Mouse (Mus musculus) embryonic facial prominence, embryonic 15.5 days (tissue): ENCODE results near the gene Tcea2. TPM values are rescaled to one million over a fixed set of nuclear protein-coding genes. Genes with fewer than 3 reads are reported as not detected.

ENCODE experiments used
- ATAC-seq: fragments of 200-750 bp; cut with Nextera tagmentation; 2 replicates; pipeline ENCODE4 v1.8.0; 2017; ENCODE audit warnings: low read depth, moderate TSS enrichment; ENCODE audit not compliant: insufficient number of reproducible peaks, low FRiP score, low TSS enrichment
- H3K27ac ChIP-seq: fragments of 300-500 bp; sonication (generic); replicated peaks from 2 replicates; pipeline ENCODE4 v1.5.1; 2015; ENCODE audit warnings: mild to moderate bottlenecking, inconsistent platforms
- H3K27me3 ChIP-seq: fragments of 300-500 bp; sonication (generic); 2 replicates; pipeline ENCODE4 v1.6.1; 2015; ENCODE audit warnings: inconsistent platforms
- H3K36me3 ChIP-seq: fragments of 300-500 bp; sonication (generic); 2 replicates; pipeline ENCODE4 v1.6.1; 2015; ENCODE audit warnings: mild to moderate bottlenecking, inconsistent platforms
- H3K4me1 ChIP-seq: fragments of 300-500 bp; sonication (generic); 2 replicates; pipeline ENCODE4 v1.6.1; 2015; ENCODE audit warnings: inconsistent platforms
- H3K4me2 ChIP-seq: fragments of 300-500 bp; sonication (generic); replicated peaks from 2 replicates; pipeline ENCODE4 v1.6.1; 2015; ENCODE audit warnings: mild to moderate bottlenecking, inconsistent platforms
- H3K4me3 ChIP-seq: fragments of 300-500 bp; sonication (generic); replicated peaks from 2 replicates; pipeline ENCODE4 v1.5.1; 2015; ENCODE audit warnings: mild to moderate bottlenecking, inconsistent platforms
- H3K9ac ChIP-seq: fragments of 300-500 bp; sonication (generic); 2 replicates; pipeline ENCODE4 v1.6.1; 2015; ENCODE audit warnings: inconsistent platforms
- H3K9me3 ChIP-seq: fragments of 300-500 bp; sonication (generic); replicated peaks from 2 replicates; pipeline ENCODE4 v1.6.1; 2016; ENCODE audit warnings: inconsistent platforms
- WGBS: fragments of 180-500 bp; shearing (Covaris S2); methylation state at CpG from one replicate; pipeline ENCODE4 v1.1.7; 2015; 5-methylcytosine and 5-hydroxymethylcytosine counted together
- polyA plus RNA-seq: library from polyadenylated mRNA; unstranded; fragments of >200 nt; fragmentation: Nextera tagmentation; extraction: Ambion mirVana; gene quantifications from 2 replicates; pipeline ENCODE4 v1.2.1, GENCODE M21; 2015

Tcea2 gene
- polyA plus RNA-seq, 1 experiment from 2014 or later = 24.0 TPM

DNA sequence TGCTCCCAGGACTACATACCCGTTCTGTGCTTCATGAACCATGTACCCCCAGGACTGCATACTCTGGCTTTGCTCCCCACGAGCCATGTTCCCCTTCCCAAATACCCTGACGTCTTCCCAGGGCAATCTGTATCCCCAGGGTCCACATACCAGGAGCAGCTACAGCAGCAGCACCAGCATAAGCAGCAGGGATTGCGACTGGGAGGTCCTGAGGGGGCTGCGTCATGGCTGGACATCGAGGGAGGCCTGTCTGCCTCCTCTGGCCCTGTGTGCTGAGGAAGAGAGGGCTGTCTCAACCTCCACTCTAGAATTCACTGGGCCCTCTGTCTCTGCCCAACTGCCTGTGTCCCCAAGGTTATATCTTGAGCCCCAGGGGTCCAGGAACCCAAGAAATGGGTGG lies 11.0 kb downstream of the Tcea2 start:
- Histone ChIP-seq H3K4me1 (peaks cover 27% of the 10 kb centered on the region), H3K9me3 (no peaks in the 10 kb centered on the region), H3K27me3 (no peaks in the 10 kb centered on the region), H3K27ac (no peak overlapping the region), H3K4me3 (no peak overlapping the region), H3K9ac (no peak overlapping the region), H3K4me2 (no peak overlapping the region), H3K36me3 (peaks cover 38% of the 10 kb centered on the region)
- ATAC-seq = no peak
- WGBS = 79% methylated on average over 6 of the region's 6 CpGs

- H3K4me3 ChIP-seq = no peak overlapping the region
- peaks cover 33% of the 10 kb centered on the region for H3K36me3 ChIP-seq
- no peak overlapping the region for H3K4me2 ChIP-seq
- no peak for ATAC-seq
- no peak overlapping the region for H3K9ac ChIP-seq
- no peaks in the 10 kb centered on the region for H3K27me3 ChIP-seq
- no peak overlapping the region for H3K27ac ChIP-seq
- WGBS = 83% methylated on average over 4 of the region's 4 CpGs
- no peaks in the 10 kb centered on the region for H3K9me3 ChIP-seq
- peaks cover 27% of the 10 kb centered on the region for H3K4me1 ChIP-seq
Observed at GRCm38 (mm10) chr2:181691571-181691970, 11.5 kb downstream of the Tcea2 start.

- Histone ChIP-seq H3K27ac (no peak overlapping the region), H3K27me3 (no peaks in the 10 kb centered on the region), H3K9ac (no peak overlapping the region), H3K36me3 (peaks cover 27% of the 10 kb centered on the region), H3K9me3 (no peaks in the 10 kb centered on the region), H3K4me1 (peaks cover 27% of the 10 kb centered on the region), H3K4me2 (peak overlapping the region; percentile 92; the same call in 1 of the 2 replicates), H3K4me3 (peak overlapping the region; percentile 75; the same call in 1 of the 2 replicates)
- no peak for ATAC-seq
- 82% methylated on average over 3 of the region's 3 CpGs for WGBS
Observed at GRCm38 (mm10) chr2:181692304-181692703, 12.2 kb downstream of the Tcea2 start.

GRCm38 (mm10) chr2:181693339-181694280 lies 13.5 kb downstream of the Tcea2 start, which contains the start of gene Rgs19:
Gene Rgs19, minus strand, starts transcription at chr2:181693977.
- H3K27me3 ChIP-seq = no peaks in the 10 kb centered on the region
- ATAC-seq = peak; percentile 85
- H3K27ac ChIP-seq = peak within 1 kb of the TSS; percentile 58
- H3K9me3 ChIP-seq = no peaks in the 10 kb centered on the region
- H3K9ac ChIP-seq = peak within 1 kb of the TSS; percentile 73
- peak within 1 kb of the TSS; percentile 92 for H3K4me2 ChIP-seq
- H3K4me1 ChIP-seq = peaks cover 27% of the 10 kb centered on the region
- peak within 1 kb of the TSS; percentile 75 for H3K4me3 ChIP-seq
- under 1% methylated on average over 75 of the region's 75 CpGs for WGBS
- H3K36me3 ChIP-seq = peaks cover 14% of the 10 kb centered on the region

DNA sequence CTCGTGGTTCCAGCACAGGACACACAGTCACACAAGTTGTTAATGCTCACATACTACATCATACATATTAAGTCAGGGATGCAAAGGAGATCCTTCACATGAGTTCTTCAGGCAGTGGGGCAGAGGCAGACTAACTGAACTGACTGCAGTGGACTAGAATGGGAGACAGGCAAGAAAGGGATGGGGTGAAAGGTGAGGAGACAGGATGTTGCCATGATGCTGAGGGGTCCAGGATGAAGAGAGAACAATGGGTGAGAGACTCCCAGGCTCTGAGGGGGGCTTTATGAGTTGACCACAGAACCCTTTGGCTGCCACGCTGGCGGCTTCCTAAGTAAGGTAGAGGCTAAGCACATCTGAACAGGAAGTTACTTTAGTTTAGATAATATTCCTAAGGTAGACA lies 14.5 kb downstream of the Tcea2 start:
- no peaks in the 10 kb centered on the region for H3K27me3 ChIP-seq
- 0 out of 2 replicates have a peak, but pooled peaks cover 4% of the 10 kb centered on the region for H3K36me3 ChIP-seq
- peak overlapping the region; percentile 75; the same call in 1 of the 2 replicates for H3K4me3 ChIP-seq
- H3K27ac ChIP-seq = no peak overlapping the region
- peak overlapping the region; percentile 92 for H3K4me2 ChIP-seq
- no peaks in the 10 kb centered on the region for H3K9me3 ChIP-seq
- no peak for ATAC-seq
- H3K9ac ChIP-seq = no peak overlapping the region
- WGBS = 87% methylated on average over 3 of the region's 3 CpGs
- H3K4me1 ChIP-seq = peaks cover 27% of the 10 kb centered on the region

DNA sequence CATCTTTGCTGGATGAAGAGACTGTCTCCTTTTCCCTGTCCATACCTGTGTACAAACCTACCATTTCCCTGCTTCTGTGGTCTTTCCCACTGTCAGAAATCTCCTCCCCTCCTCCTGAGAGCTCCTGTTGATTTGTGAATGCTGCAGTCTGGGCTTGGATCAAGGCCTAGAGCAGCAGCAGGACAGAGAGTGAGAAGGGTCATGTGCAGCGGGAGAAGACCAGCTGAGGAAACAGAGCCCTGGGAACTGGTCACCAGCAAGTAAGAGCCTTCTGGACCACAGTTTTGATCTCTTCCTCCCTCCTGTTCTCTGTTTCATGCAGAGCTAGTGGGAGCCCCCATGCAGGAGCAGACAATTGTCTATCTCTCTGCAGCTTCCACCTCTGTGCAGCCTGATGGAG lies 15.7 kb downstream of the Tcea2 start:
- no peak overlapping the region for H3K9ac ChIP-seq

GRCm38 (mm10) chr2:181696801-181697420 lies 16.8 kb downstream of the Tcea2 start:
- Histone ChIP-seq H3K4me2 (no peak overlapping the region), H3K9ac (no peak overlapping the region), H3K4me3 (no peak overlapping the region), H3K27me3 (no peaks in the 10 kb centered on the region), H3K36me3 (no peaks in the 10 kb centered on the region), H3K4me1 (peaks cover 14% of the 10 kb centered on the region), H3K27ac (no peak overlapping the region), H3K9me3 (no peaks in the 10 kb centered on the region)
- no peak for ATAC-seq
- WGBS = 67% methylated on average over 33 of the region's 33 CpGs

More for the DNA sequence above, 15.7 kb downstream of the Tcea2 start:
- H3K27ac ChIP-seq = no peak overlapping the region
- H3K4me2 ChIP-seq = no peak overlapping the region
- no peak overlapping the region for H3K4me3 ChIP-seq
- ATAC-seq = no peak
- no peaks in the 10 kb centered on the region for H3K9me3 ChIP-seq
- 81% methylated on average over 1 of the region's 1 CpGs for WGBS
- H3K4me1 ChIP-seq = peaks cover 23% of the 10 kb centered on the region
- H3K36me3 ChIP-seq = no peaks in the 10 kb centered on the region
- H3K27me3 ChIP-seq = no peaks in the 10 kb centered on the region

- WGBS = 49% methylated on average over 5 of the region's 5 CpGs
- Histone ChIP-seq H3K9ac (no peak within 1 kb of the TSS), H3K27me3 (no peaks in the 10 kb centered on the region), H3K4me3 (no peak within 1 kb of the TSS), H3K9me3 (no peaks in the 10 kb centered on the region), H3K27ac (no peak within 1 kb of the TSS), H3K4me2 (no peak within 1 kb of the TSS), H3K36me3 (no peaks in the 10 kb centered on the region), H3K4me1 (peaks cover 1% of the 10 kb centered on the region)
- ATAC-seq = no peak
Observed at GRCm38 (mm10) chr2:181698241-181698640, 18.1 kb downstream of the Tcea2 start, which contains the start of gene Lkaaear1. Gene Lkaaear1, minus strand, starts transcription at chr2:181698442.

DNA sequence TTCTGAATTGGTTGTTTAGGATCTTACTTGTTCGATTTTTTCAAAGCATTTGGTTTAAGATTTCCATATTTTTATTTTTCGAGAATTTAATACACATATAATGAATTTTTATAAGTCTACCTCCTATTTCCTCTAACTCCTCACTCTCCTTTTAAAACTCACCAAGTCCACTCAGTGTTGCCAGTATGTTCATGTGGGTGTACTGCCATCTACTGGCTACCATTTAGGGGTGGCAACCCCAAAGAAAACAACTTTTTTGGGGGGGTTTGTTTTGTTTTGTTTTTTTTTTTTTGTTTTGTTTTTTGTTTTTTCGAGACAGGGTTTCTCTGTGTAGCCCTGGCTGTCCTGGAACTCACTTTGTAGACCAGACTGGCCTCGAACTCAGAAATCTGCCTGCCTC lies 26.6 kb downstream of the Tcea2 start:
- no peak for ATAC-seq
- Histone ChIP-seq H3K27ac (no peak overlapping the region), H3K4me2 (no peak overlapping the region), H3K36me3 (no peaks in the 10 kb centered on the region), H3K4me3 (no peak overlapping the region), H3K27me3 (no peaks in the 10 kb centered on the region), H3K4me1 (no peaks in the 10 kb centered on the region), H3K9ac (no peak overlapping the region), H3K9me3 (no peaks in the 10 kb centered on the region)
- 47% methylated on average over 4 of the region's 4 CpGs for WGBS

DNA sequence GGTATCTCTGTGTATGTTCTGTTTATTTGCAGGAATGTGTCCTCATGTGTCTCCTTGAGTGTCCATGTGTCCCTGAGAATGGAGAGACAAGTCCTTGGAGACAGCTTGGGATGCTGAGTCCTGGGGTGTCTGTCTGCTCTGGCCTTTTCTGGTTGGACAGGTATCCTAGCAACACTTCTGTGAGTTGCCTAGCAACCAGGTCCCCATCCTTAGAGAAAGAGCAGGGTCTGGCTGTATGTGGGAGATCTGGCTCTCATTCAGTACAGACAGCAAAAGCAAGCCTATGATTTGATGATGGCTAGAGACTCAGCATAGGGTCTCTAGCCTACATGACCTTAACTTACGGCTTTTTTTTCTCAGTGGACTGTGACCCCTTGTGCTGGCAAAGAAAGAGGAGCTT lies 33.6 kb downstream of the Tcea2 start:
- Histone ChIP-seq H3K4me1 (0 out of 2 replicates have a peak, but pooled peaks cover 3% of the 10 kb centered on the region), H3K9ac (no peak overlapping the region), H3K4me2 (no peak overlapping the region), H3K9me3 (no peaks in the 10 kb centered on the region), H3K4me3 (no peak overlapping the region), H3K27ac (no peak overlapping the region), H3K27me3 (no peaks in the 10 kb centered on the region), H3K36me3 (no peaks in the 10 kb centered on the region)
- no peak for ATAC-seq
- 79% methylated on average over 1 of the region's 1 CpGs for WGBS

GRCm38 (mm10) chr2:181714903-181715326 lies 34.8 kb downstream of the Tcea2 start, which contains the start of gene Oprl1:
Gene Oprl1, plus strand, starts transcription at chr2:181715016.
- H3K4me1 ChIP-seq = 0 out of 2 replicates have a peak, but pooled peaks cover 3% of the 10 kb centered on the region
- peak within 1 kb of the TSS; percentile 29; the same call in 1 of the 2 replicates for H3K4me2 ChIP-seq
- H3K36me3 ChIP-seq = no peaks in the 10 kb centered on the region
- no peaks in the 10 kb centered on the region for H3K9me3 ChIP-seq
- ATAC-seq = no peak
- no peaks in the 10 kb centered on the region for H3K27me3 ChIP-seq
- 4% methylated on average over 7 of the region's 7 CpGs for WGBS
- H3K27ac ChIP-seq = no peak within 1 kb of the TSS
- H3K4me3 ChIP-seq = no peak within 1 kb of the TSS
- H3K9ac ChIP-seq = no peak within 1 kb of the TSS
